Mouse (Mus musculus) MEL (cell line): Measurements from ENCODE around the gene Lsamp. TPM values are rescaled to one million over a fixed set of nuclear protein-coding genes. Genes with fewer than 3 reads are reported as not detected.

Experiments
- DNase-seq: peaks from one replicate; pipeline ENCODE4 v3.0.0; 2011; ENCODE audit warnings: low read depth, low spot score
- H3K27ac ChIP-seq: 2 replicates; pipeline ENCODE4 v1.5.1; 2012; ENCODE audit warnings: low read depth, mild to moderate bottlenecking, control low read depth, low read length, moderate library complexity; ENCODE audit not compliant: control insufficient read depth
- H3K27me3 ChIP-seq, 2 experiments: fragments of 150-350 bp in 1 of 2; sonication (generic) in 1 of 2; 2 replicates each; pipeline ENCODE4 v1.6.1; 2012; ENCODE audit warnings: low read length in 2 of 2, mild to moderate bottlenecking in 2 of 2, improper control_type of control experiment in 1 of 2, moderate library complexity in 1 of 2; ENCODE audit not compliant: insufficient read depth in 2 of 2, control insufficient read depth in 1 of 2
- H3K36me3 ChIP-seq, 2 experiments: 2 replicates each; pipeline ENCODE4 v1.6.1; 2012 to 2014; ENCODE audit warnings: low read length in 2 of 2, improper control_type of control experiment in 1 of 2, inconsistent platforms in 1 of 2, mild to moderate bottlenecking in 1 of 2; ENCODE audit not compliant: insufficient read depth in 2 of 2, control insufficient read depth in 1 of 2
- H3K4me1 ChIP-seq, 2 experiments: fragments of 150-350 bp in 1 of 2; sonication (generic) in 1 of 2; 2 replicates each; pipeline ENCODE4 v1.6.1; 2012; ENCODE audit warnings: low read length in 2 of 2, improper control_type of control experiment in 1 of 2, mild to moderate bottlenecking in 1 of 2; ENCODE audit not compliant: insufficient read depth in 2 of 2, control insufficient read depth in 1 of 2
- H3K4me3 ChIP-seq, 2 experiments: fragments of 150-350 bp in 1 of 2; sonication (generic) in 1 of 2; 2 replicates each; pipeline ENCODE4 v1.5.1; 2012; ENCODE audit warnings: low read depth in 2 of 2, low read length in 2 of 2, mild to moderate bottlenecking in 2 of 2, moderate library complexity in 2 of 2, control low read depth in 1 of 2, improper control_type of control experiment in 1 of 2; ENCODE audit not compliant: control insufficient read depth in 1 of 2, insufficient read depth in 1 of 2
- H3K79me2 ChIP-seq: 2 replicates; pipeline ENCODE4 v1.6.1; 2012; ENCODE audit warnings: mild to moderate bottlenecking, low read length, moderate library complexity; ENCODE audit not compliant: control insufficient read depth, poor library complexity, insufficient read depth
- H3K9ac ChIP-seq: 2 replicates; pipeline ENCODE4 v1.6.1; 2012; ENCODE audit warnings: low read depth, mild to moderate bottlenecking, control low read depth, low read length, moderate library complexity; ENCODE audit not compliant: control insufficient read depth, poor library complexity, severe bottlenecking
- H3K9me3 ChIP-seq: fragments of 150-350 bp; sonication (generic); replicated peaks from 2 replicates; pipeline ENCODE4 v1.6.1; 2012; ENCODE audit warnings: mild to moderate bottlenecking, low read length, improper control_type of control experiment, moderate library complexity; ENCODE audit not compliant: insufficient read depth
- BHLHE40 ChIP-seq: IDR thresholded peaks from 2 replicates; pipeline ENCODE4 v1.6.1; 2012; ENCODE audit warnings: low read depth, mild to moderate bottlenecking, inconsistent platforms, low read length, improper control_type of control experiment, borderline replicate concordance
- CHD1 ChIP-seq: IDR thresholded peaks from 2 replicates; pipeline ENCODE4 v1.6.1; 2012; ENCODE audit warnings: low read depth, mild to moderate bottlenecking, inconsistent platforms, low read length, improper control_type of control experiment
- CTCF ChIP-seq, 3 experiments: IDR thresholded peaks in 2 of 3; conservative IDR thresholded peaks in 1 of 3; 2 replicates each; pipeline ENCODE4 v1.5.1; 2011 to 2012; ENCODE audit warnings: low read length in 3 of 3, low read depth in 2 of 3, mild to moderate bottlenecking in 2 of 3, improper control_type of control experiment in 1 of 3, inconsistent platforms in 1 of 3, mixed read lengths in 1 of 3, moderate library complexity in 1 of 3; ENCODE audit not compliant: control insufficient read depth in 1 of 3, insufficient read depth in 1 of 3, poor library complexity in 1 of 3, severe bottlenecking in 1 of 3
- ELF1 ChIP-seq: IDR thresholded peaks from 2 replicates; pipeline ENCODE4 v1.6.1; 2014; ENCODE audit warnings: low read depth, mild to moderate bottlenecking, inconsistent platforms, low read length, improper control_type of control experiment, moderate library complexity
- ETS1 ChIP-seq: IDR thresholded peaks from 2 replicates; pipeline ENCODE4 v1.6.1; 2012; ENCODE audit warnings: low read depth, mild to moderate bottlenecking, inconsistent platforms, low read length, improper control_type of control experiment, moderate library complexity
- GABPA ChIP-seq: IDR thresholded peaks from 2 replicates; pipeline ENCODE4 v1.6.1; 2012; ENCODE audit warnings: low read depth, mild to moderate bottlenecking, inconsistent platforms, low read length, improper control_type of control experiment, moderate library complexity
- GATA1 ChIP-seq: IDR thresholded peaks from 2 replicates; pipeline ENCODE4 v1.6.1; 2011; ENCODE audit warnings: low read depth, low read length, improper control_type of control experiment
- HCFC1 ChIP-seq: IDR thresholded peaks from 2 replicates; pipeline ENCODE4 v1.6.1; 2012; ENCODE audit warnings: low read depth, mild to moderate bottlenecking, inconsistent platforms, low read length, improper control_type of control experiment, moderate library complexity
- JUND ChIP-seq: IDR thresholded peaks from 2 replicates; pipeline ENCODE4 v1.6.1; 2011; ENCODE audit warnings: low read depth, mild to moderate bottlenecking, improper control_type of control experiment, low read length
- MAZ ChIP-seq: IDR thresholded peaks from 2 replicates; pipeline ENCODE4 v1.6.1; 2012; ENCODE audit warnings: low read depth, mild to moderate bottlenecking, inconsistent platforms, low read length, improper control_type of control experiment
- MEF2A ChIP-seq: IDR thresholded peaks from 2 replicates; pipeline ENCODE4 v1.6.1; 2014; ENCODE audit warnings: low read depth, mild to moderate bottlenecking, inconsistent platforms, low read length, improper control_type of control experiment; ENCODE audit not compliant: poor library complexity, insufficient replicate concordance, severe bottlenecking; ENCODE audit errors: extremely low read depth
- MXI1 ChIP-seq: IDR thresholded peaks from 2 replicates; pipeline ENCODE4 v1.6.1; 2011; ENCODE audit warnings: mild to moderate bottlenecking, low read depth, low read length, improper control_type of control experiment
- MYB ChIP-seq: IDR thresholded peaks from 2 replicates; pipeline ENCODE4 v1.6.1; 2011; ENCODE audit warnings: mild to moderate bottlenecking, low read depth, low read length, improper control_type of control experiment
- POLR2AphosphoS5 ChIP-seq: IDR thresholded peaks from 2 replicates; pipeline ENCODE4 v1.6.1; 2012; ENCODE audit warnings: low read depth, borderline replicate concordance, mild to moderate bottlenecking, inconsistent platforms, low read length, moderate library complexity, mixed read lengths
- RCOR1 ChIP-seq: IDR thresholded peaks from 2 replicates; pipeline ENCODE4 v1.6.1; 2012; ENCODE audit warnings: low read depth, mild to moderate bottlenecking, inconsistent platforms, low read length, improper control_type of control experiment
- SIN3A ChIP-seq: IDR thresholded peaks from 2 replicates; pipeline ENCODE4 v1.6.1; 2012; ENCODE audit warnings: low read length, improper control_type of control experiment, inconsistent platforms
- TAL1 ChIP-seq: IDR thresholded peaks from 2 replicates; pipeline ENCODE4 v1.6.1; 2012; ENCODE audit warnings: mild to moderate bottlenecking, inconsistent platforms, low read length, moderate library complexity, mixed read lengths
- TBP ChIP-seq: IDR thresholded peaks from 2 replicates; pipeline ENCODE4 v1.8.0; 2011; ENCODE audit warnings: low read depth, low read length, improper control_type of control experiment
- TCF12 ChIP-seq: IDR thresholded peaks from 2 replicates; pipeline ENCODE4 v1.6.1; 2014; ENCODE audit warnings: low read depth, mild to moderate bottlenecking, inconsistent platforms, low read length, improper control_type of control experiment, moderate library complexity
- USF1 ChIP-seq: IDR thresholded peaks from 2 replicates; pipeline ENCODE4 v1.6.1; 2014; ENCODE audit warnings: low read depth, mild to moderate bottlenecking, inconsistent platforms, low read length, improper control_type of control experiment, moderate library complexity
- USF2 ChIP-seq, 2 experiments: IDR thresholded peaks; 2 replicates each; pipeline ENCODE4 v1.6.1; 2011 to 2012; ENCODE audit warnings: improper control_type of control experiment in 2 of 2, low read length in 2 of 2, borderline replicate concordance in 1 of 2, inconsistent platforms in 1 of 2, low read depth in 1 of 2, mild to moderate bottlenecking in 1 of 2; ENCODE audit not compliant: insufficient read depth in 1 of 2
- ZKSCAN1 ChIP-seq: IDR thresholded peaks from 2 replicates; pipeline ENCODE4 v1.6.1; 2012; ENCODE audit warnings: low read depth, mild to moderate bottlenecking, inconsistent platforms, low read length, improper control_type of control experiment, moderate library complexity
- ZMIZ1 ChIP-seq: IDR thresholded peaks from 2 replicates; pipeline ENCODE4 v1.6.1; 2012; ENCODE audit warnings: low read depth, mild to moderate bottlenecking, inconsistent platforms, low read length, improper control_type of control experiment, moderate library complexity
- ZNF384 ChIP-seq: IDR thresholded peaks from 2 replicates; pipeline ENCODE4 v1.6.1; 2012; ENCODE audit warnings: low read depth, mild to moderate bottlenecking, inconsistent platforms, low read length, improper control_type of control experiment
- polyA plus RNA-seq, 2 experiments: library from polyadenylated mRNA; stranded (reverse) in 1 of 2; unstranded in 1 of 2; fragments of >175 nt in 1 of 2; fragments of >200 nt in 1 of 2; gene quantifications; 2 replicates each; pipeline versions ENCODE4 v1.2.1 to v1.2.4; 2012; ENCODE audit warnings: low replicate concordance in 2 of 2, low read depth in 1 of 2; ENCODE audit not compliant: insufficient read length in 2 of 2, insufficient read depth in 1 of 2, missing spikeins in 1 of 2
- total RNA-seq: library from RNA; depleted of rRNA; stranded (reverse); fragments of 300-350 nt; gene quantifications from 2 replicates; pipeline ENCODE4 v1.2.3, GENCODE M21; 2012

Gene Lsamp
- total and polyA plus RNA-seq, 3 experiments, result 0.42 TPM; not detected in 2

- H3K4me1 ChIP-seq, result no peaks in the 10 kb centered on the region
- H3K9me3 ChIP-seq, result no peaks in the 10 kb centered on the region
- no peak overlapping the region for H3K4me3 ChIP-seq
- no peak for TF ChIP-seq POLR2AphosphoS5
- no peak for TF ChIP-seq TBP
- TF ChIP-seq TAL1, result no peak
- no peak for TF ChIP-seq USF1
- no peak for TF ChIP-seq MAZ
- TF ChIP-seq ELF1, result no peak
- no peak for TF ChIP-seq CTCF (IDR thresholded peaks at IDR 0.05 in 2 of 3, conservative IDR thresholded peaks at IDR 0.05 in 1 of 3; ENCODE audit: control insufficient read depth in 1 of 3, insufficient read depth in 1 of 3, low read depth in 2 of 3, low read length in 3 of 3, poor library complexity in 1 of 3, severe bottlenecking in 1 of 3)
- no peak for TF ChIP-seq ZMIZ1
- no peak for TF ChIP-seq MEF2A
- no peak for TF ChIP-seq GATA1
- no peak for TF ChIP-seq MYB
- no peak for DNase-seq
- no peak overlapping the region for H3K27ac ChIP-seq
- H3K79me2 ChIP-seq, result no peaks in the 10 kb centered on the region
- H3K27me3 ChIP-seq, result no peaks in the 10 kb centered on the region
- no peaks in the 10 kb centered on the region for H3K36me3 ChIP-seq
- no peak overlapping the region for H3K9ac ChIP-seq
Measured at GRCm38 (mm10) chr16:40233066-40233465, 248.9 kb downstream of the Lsamp start.

- TF ChIP-seq TBP, result no peak
- no peak for TF ChIP-seq HCFC1
- no peak for TF ChIP-seq ETS1
- no peak for TF ChIP-seq ZKSCAN1
- TF ChIP-seq CTCF (IDR thresholded peaks at IDR 0.05 in 2 of 3, conservative IDR thresholded peaks at IDR 0.05 in 1 of 3; ENCODE audit: control insufficient read depth in 1 of 3, insufficient read depth in 1 of 3, low read depth in 2 of 3, low read length in 3 of 3, poor library complexity in 1 of 3, severe bottlenecking in 1 of 3), result no peak
- no peak for TF ChIP-seq JUND
- no peak for TF ChIP-seq ZNF384
- TF ChIP-seq MXI1, result no peak
- TF ChIP-seq ELF1, result no peak
- TF ChIP-seq USF2 (IDR thresholded peaks at IDR 0.05; ENCODE audit: borderline replicate concordance in 1 of 2, insufficient read depth in 1 of 2, low read depth in 1 of 2, low read length in 2 of 2), result no peak
- no peak for TF ChIP-seq SIN3A
- no peak for TF ChIP-seq BHLHE40
- no peak for TF ChIP-seq CHD1
- TF ChIP-seq MAZ, result no peak
- no peak for TF ChIP-seq GABPA
- TF ChIP-seq TCF12, result no peak
- TF ChIP-seq POLR2AphosphoS5, result no peak
- TF ChIP-seq RCOR1, result no peak
- no peak for TF ChIP-seq GATA1
- H3K4me1 ChIP-seq, result no peaks in the 10 kb centered on the region
Measured at GRCm38 (mm10) chr16:40234151-40234895, 250.2 kb downstream of the Lsamp start.

More at GRCm38 (mm10) chr16:40234151-40234895, 250.2 kb downstream of the Lsamp start:
- Histone ChIP-seq H3K9me3 (no peaks in the 10 kb centered on the region), H3K9ac (no peak overlapping the region), H3K4me3 (no peak overlapping the region), H3K27me3 (no peaks in the 10 kb centered on the region), H3K27ac (no peak overlapping the region), H3K79me2 (no peaks in the 10 kb centered on the region), H3K36me3 (no peaks in the 10 kb centered on the region)
- DNase-seq, result no peak
